9 mouse cellular contexts compared by ENCODE assay signal in the genomic region with DNA sequence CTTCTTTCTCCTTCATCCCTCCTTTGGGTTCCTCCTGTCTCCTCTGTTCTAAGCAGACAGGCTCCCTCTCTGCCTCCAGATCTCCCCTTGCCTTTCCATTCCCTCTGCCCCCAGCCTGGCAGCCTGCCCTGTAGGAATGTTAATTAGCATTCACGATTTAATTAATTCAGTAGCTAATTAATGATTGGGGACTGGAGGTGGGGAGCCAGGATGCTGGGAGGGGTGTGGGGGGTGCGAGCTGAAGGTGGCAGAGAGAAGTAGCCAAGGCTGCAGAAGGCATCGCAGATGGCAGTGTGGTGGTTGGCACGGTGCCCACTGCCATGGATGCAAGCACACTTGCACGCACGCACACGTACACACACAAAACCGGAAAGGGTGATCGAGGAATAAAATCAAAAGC. TPM values are rescaled to one million over a fixed set of nuclear protein-coding genes. Genes with fewer than 3 reads are reported as not detected.
DNase-seq lines count a peak whose midpoint lies in the region; ATAC-seq and TF ChIP-seq lines count a peak whose summit lies in the region.
"Had no signal": no experiment of that assay in that cellular context is flagged by ENCODE, and none has a peak within 500 bp of the region (broad histone marks: within the 10 kb centered on the region; RNA-seq: fewer than 3 reads in every experiment).

No protein-coding gene starts in this region.

- H3K4me1 ChIP-seq in hindbrain, embryonic 13.5 days (replicated peaks): peaks cover 50% of the 10 kb centered on the region
- no peaks in the 10 kb centered on the region for H3K4me1 ChIP-seq in hindbrain, embryonic 11.5 days (replicated peaks; ENCODE audit: control insufficient read depth, insufficient read depth, low read length)
- peaks cover 29% of the 10 kb centered on the region for H3K4me1 ChIP-seq in forebrain, postnatal 0 days (ENCODE audit: insufficient read depth)
- peaks cover 13% of the 10 kb centered on the region for H3K4me1 ChIP-seq in midbrain, embryonic 16.5 days (ENCODE audit: control insufficient read depth, insufficient read depth, low read length)
- H3K4me1 ChIP-seq in lung, postnatal 0 days (ENCODE audit: insufficient read depth, low read depth, low read length): no peaks in the 10 kb centered on the region
- H3K4me1 ChIP-seq: limb, embryonic 12.5 days had no signal

- H3K36me3 ChIP-seq in hindbrain, embryonic 13.5 days: no peaks in the 10 kb centered on the region
- no peaks in the 10 kb centered on the region for H3K36me3 ChIP-seq in hindbrain, embryonic 11.5 days (ENCODE audit: control insufficient read depth, insufficient read depth, low read length)
- no peaks in the 10 kb centered on the region for H3K36me3 ChIP-seq in forebrain, postnatal 0 days (ENCODE audit: insufficient read depth)
- no peaks in the 10 kb centered on the region for H3K36me3 ChIP-seq in midbrain, embryonic 16.5 days (ENCODE audit: control insufficient read depth, insufficient read depth, low read length)
- H3K36me3 ChIP-seq in lung, postnatal 0 days (ENCODE audit: insufficient read depth, low read length): no peaks in the 10 kb centered on the region
- H3K36me3 ChIP-seq: limb, embryonic 12.5 days had no signal

- peak overlapping the region; percentile 95 for H3K27ac ChIP-seq in hindbrain, embryonic 13.5 days
- H3K27ac ChIP-seq in hindbrain, embryonic 11.5 days (ENCODE audit: low read depth, low read length): no peak overlapping the region
- peak overlapping the region; percentile 98 for H3K27ac ChIP-seq in forebrain, postnatal 0 days (ENCODE audit: low read depth, low read length)
- H3K27ac ChIP-seq in midbrain, embryonic 16.5 days (ENCODE audit: low read length): peak overlapping the region; percentile 95
- H3K27ac ChIP-seq in lung, postnatal 0 days (ENCODE audit: low read length): no peak overlapping the region
- H3K27ac ChIP-seq: limb, embryonic 12.5 days had no signal

- peak; percentile 53 for ATAC-seq in hindbrain, embryonic 13.5 days (ENCODE audit: low FRiP score)
- no peak for ATAC-seq in hindbrain, embryonic 11.5 days (ENCODE audit: low FRiP score)
- ATAC-seq in forebrain, postnatal 0 days: peak; percentile 16
- peak; percentile 27 for ATAC-seq in midbrain, embryonic 16.5 days
- no peak for ATAC-seq in lung, postnatal 0 days

- peak overlapping the region; percentile 51 for H3K4me2 ChIP-seq in hindbrain, embryonic 13.5 days
- no peak overlapping the region for H3K4me2 ChIP-seq in hindbrain, embryonic 11.5 days (replicated peaks; ENCODE audit: low read depth, low read length)
- peak overlapping the region; percentile 60 for H3K4me2 ChIP-seq in forebrain, postnatal 0 days (ENCODE audit: low read depth)
- peak overlapping the region; percentile 39; the same call in 1 of the 2 replicates for H3K4me2 ChIP-seq in midbrain, embryonic 16.5 days (ENCODE audit: low read length)
- H3K4me2 ChIP-seq in lung, postnatal 0 days (replicated peaks; ENCODE audit: low read depth, low read length): no peak overlapping the region
- H3K4me2 ChIP-seq: limb, embryonic 12.5 days had no signal

- no peak for TF ChIP-seq POLR2A in brain, embryonic 14.5 days (IDR thresholded peaks at IDR 0.05; ENCODE audit: borderline replicate concordance, extremely low read depth, insufficient read depth, insufficient read length, poor library complexity, severe bottlenecking)

- no peak overlapping the region for H3K4me3 ChIP-seq in hindbrain, embryonic 13.5 days
- H3K4me3 ChIP-seq in hindbrain, embryonic 11.5 days (ENCODE audit: low read depth, low read length): no peak overlapping the region
- H3K4me3 ChIP-seq in forebrain, postnatal 0 days (ENCODE audit: low read depth, low read length): peak overlapping the region; percentile 37
- no peak overlapping the region for H3K4me3 ChIP-seq in midbrain, embryonic 16.5 days (ENCODE audit: low read depth, low read length)
- H3K4me3 ChIP-seq in lung, postnatal 0 days (ENCODE audit: low read depth, low read length): no peak overlapping the region
- H3K4me3 ChIP-seq: limb, embryonic 12.5 days had no signal

- WGBS in hindbrain, embryonic 13.5 days: 64% methylated on average over 9 of the region's 9 CpGs
- 84% methylated on average over 9 of the region's 9 CpGs for WGBS in hindbrain, embryonic 11.5 days
- WGBS in forebrain, postnatal 0 days: 18% methylated on average over 9 of the region's 9 CpGs
- 44% methylated on average over 9 of the region's 9 CpGs for WGBS in midbrain, embryonic 16.5 days
- WGBS in lung, postnatal 0 days: 56% methylated on average over 7 of the region's 9 CpGs

- no peak for TF ChIP-seq EP300 in lung, postnatal 0 days (IDR thresholded peaks at IDR 0.05)

- no peak for DNase-seq in hindbrain, embryonic 11.5 days (ENCODE audit: low spot score)
- peak; percentile 99 for DNase-seq in brain, embryonic 14.5 days (ENCODE audit: low read depth)
- peak; percentile 94 for DNase-seq in forebrain, postnatal 0 days
- DNase-seq in heart, adult 9 months (ENCODE audit: low spot score in 2 of 2): no peak
- no peak for DNase-seq in lung, postnatal 0 days (ENCODE audit: low spot score)
- no peak for DNase-seq in spleen, postnatal 4 days (ENCODE audit: low spot score in 2 of 2)

- H3K9me3 ChIP-seq in hindbrain, embryonic 13.5 days: no peaks in the 10 kb centered on the region
- no peaks in the 10 kb centered on the region for H3K9me3 ChIP-seq in hindbrain, embryonic 11.5 days (ENCODE audit: control insufficient read depth, low read length)
- H3K9me3 ChIP-seq in forebrain, postnatal 0 days (ENCODE audit: low read length): no peaks in the 10 kb centered on the region
- no peaks in the 10 kb centered on the region for H3K9me3 ChIP-seq in midbrain, embryonic 16.5 days (replicated peaks; ENCODE audit: control insufficient read depth, low read length, poor library complexity, severe bottlenecking)
- H3K9me3 ChIP-seq in lung, postnatal 0 days (ENCODE audit: low read length): no peaks in the 10 kb centered on the region
- H3K9me3 ChIP-seq: limb, embryonic 12.5 days had no signal

- no peak for TF ChIP-seq CTCF in brain, embryonic 14.5 days (IDR thresholded peaks at IDR 0.05; ENCODE audit: borderline replicate concordance, extremely low read depth, insufficient read depth, insufficient read length)
- TF ChIP-seq CTCF in forebrain, postnatal 0 days (IDR thresholded peaks at IDR 0.05; ENCODE audit: low read depth): no peak
- no peak for TF ChIP-seq CTCF in lung, postnatal 0 days (IDR thresholded peaks at IDR 0.05)

- H3K9ac ChIP-seq in hindbrain, embryonic 13.5 days: peak overlapping the region; percentile 5; the same call in 1 of the 2 replicates
- H3K9ac ChIP-seq in hindbrain, embryonic 11.5 days (ENCODE audit: low read depth, low read length): no peak overlapping the region
- peak overlapping the region; percentile 19; the same call in 1 of the 2 replicates for H3K9ac ChIP-seq in forebrain, postnatal 0 days
- no peak overlapping the region for H3K9ac ChIP-seq in midbrain, embryonic 16.5 days (ENCODE audit: low read depth, low read length)
- H3K9ac ChIP-seq in lung, postnatal 0 days (replicated peaks; ENCODE audit: low read depth): no peak overlapping the region
- H3K9ac ChIP-seq: limb, embryonic 12.5 days had no signal

- H3K27me3 ChIP-seq in hindbrain, embryonic 13.5 days: no peaks in the 10 kb centered on the region
- H3K27me3 ChIP-seq in hindbrain, embryonic 11.5 days (ENCODE audit: control insufficient read depth, insufficient read depth, low read length): no peaks in the 10 kb centered on the region
- H3K27me3 ChIP-seq in forebrain, postnatal 0 days (ENCODE audit: insufficient read depth, low read length): no peaks in the 10 kb centered on the region
- no peaks in the 10 kb centered on the region for H3K27me3 ChIP-seq in midbrain, embryonic 16.5 days (ENCODE audit: control insufficient read depth, insufficient read depth, low read depth, low read length)
- H3K27me3 ChIP-seq in lung, postnatal 0 days (replicated peaks; ENCODE audit: insufficient read depth, low read length): no peaks in the 10 kb centered on the region

RNA-seq across cellular contexts. Expression of gene Ngdn, which starts 37.2 kb away (rescaled TPM):
- 53.4 and 53.7 TPM in 2 replicates for polyA plus RNA-seq in hindbrain, embryonic 13.5 days (2015; fragmentation: Nextera tagmentation; extraction: Ambion mirVana)
- polyA plus RNA-seq in hindbrain, embryonic 11.5 days (2014; fragmentation: Nextera tagmentation; extraction: Ambion mirVana): 79.7 and 81.5 TPM in 2 replicates
- 44.4 and 44.8 TPM in 2 replicates for polyA plus RNA-seq in brain, embryonic 14.5 days (2012; rRNA removed)
- 24.2 and 36.8 TPM in 2 replicates for total RNA-seq in forebrain, postnatal 0 days (2014; rRNA removed)
- 47.9 and 51.3 TPM in 2 replicates for polyA plus RNA-seq in forebrain, postnatal 0 days (2015; fragmentation: Nextera tagmentation; extraction: Ambion mirVana)
- 44.8 and 48.7 TPM in 2 replicates for polyA plus RNA-seq in midbrain, embryonic 16.5 days (2015; fragmentation: Nextera tagmentation; extraction: Ambion mirVana)
- 59.1 and 62.8 TPM in 2 replicates for polyA plus RNA-seq in lung, postnatal 0 days (2015; fragmentation: Nextera tagmentation; extraction: Ambion mirVana)

RNA-seq across cellular contexts. Expression of gene Zfhx2, which starts 39.6 kb away (rescaled TPM):
- 29.4 and 31.9 TPM in 2 replicates for polyA plus RNA-seq in hindbrain, embryonic 13.5 days (2015; fragmentation: Nextera tagmentation; extraction: Ambion mirVana)
- 16.1 and 20.8 TPM in 2 replicates for polyA plus RNA-seq in hindbrain, embryonic 11.5 days (2014; fragmentation: Nextera tagmentation; extraction: Ambion mirVana)
- polyA plus RNA-seq in brain, embryonic 14.5 days (2012; rRNA removed): 10.4 and 34.9 TPM in 2 replicates
- 8.9 and 11.1 TPM in 2 replicates for total RNA-seq in forebrain, postnatal 0 days (2014; rRNA removed)
- 2.7 and 7.5 TPM in 2 replicates for polyA plus RNA-seq in forebrain, postnatal 0 days (2015; fragmentation: Nextera tagmentation; extraction: Ambion mirVana)
- polyA plus RNA-seq in midbrain, embryonic 16.5 days (2015; fragmentation: Nextera tagmentation; extraction: Ambion mirVana): 25.9 and 34.6 TPM in 2 replicates
- 1.0 and 1.7 TPM in 2 replicates for polyA plus RNA-seq in lung, postnatal 0 days (2015; fragmentation: Nextera tagmentation; extraction: Ambion mirVana)

RNA-seq across cellular contexts. Expression of gene Thtpa, which starts 42.1 kb away (rescaled TPM):
- polyA plus RNA-seq in hindbrain, embryonic 13.5 days (2015; fragmentation: Nextera tagmentation; extraction: Ambion mirVana): 29.8 and 30.7 TPM in 2 replicates
- polyA plus RNA-seq in hindbrain, embryonic 11.5 days (2014; fragmentation: Nextera tagmentation; extraction: Ambion mirVana): 18.2 and 20.9 TPM in 2 replicates
- 13.5 and 18.3 TPM in 2 replicates for polyA plus RNA-seq in brain, embryonic 14.5 days (2012; rRNA removed)
- 49.0 and 55.2 TPM in 2 replicates for total RNA-seq in forebrain, postnatal 0 days (2014; rRNA removed)
- polyA plus RNA-seq in forebrain, postnatal 0 days (2015; fragmentation: Nextera tagmentation; extraction: Ambion mirVana): 47.2 and 48.0 TPM in 2 replicates
- 37.0 and 38.6 TPM in 2 replicates for polyA plus RNA-seq in midbrain, embryonic 16.5 days (2015; fragmentation: Nextera tagmentation; extraction: Ambion mirVana)
- 13.6 and 14.1 TPM in 2 replicates for polyA plus RNA-seq in lung, postnatal 0 days (2015; fragmentation: Nextera tagmentation; extraction: Ambion mirVana)

RNA-seq across cellular contexts. Expression of gene Ap1g2, which starts 53.9 kb away (rescaled TPM):
- polyA plus RNA-seq in hindbrain, embryonic 13.5 days (2015; fragmentation: Nextera tagmentation; extraction: Ambion mirVana): 6.5 and 6.6 TPM in 2 replicates
- 9.0 and 9.4 TPM in 2 replicates for polyA plus RNA-seq in hindbrain, embryonic 11.5 days (2014; fragmentation: Nextera tagmentation; extraction: Ambion mirVana)
- polyA plus RNA-seq in brain, embryonic 14.5 days (2012; rRNA removed): 13.6 and 20.6 TPM in 2 replicates
- 11.3 and 12.8 TPM in 2 replicates for total RNA-seq in forebrain, postnatal 0 days (2014; rRNA removed)
- 4.2 and 5.5 TPM in 2 replicates for polyA plus RNA-seq in forebrain, postnatal 0 days (2015; fragmentation: Nextera tagmentation; extraction: Ambion mirVana)
- 9.0 and 9.2 TPM in 2 replicates for polyA plus RNA-seq in midbrain, embryonic 16.5 days (2015; fragmentation: Nextera tagmentation; extraction: Ambion mirVana)
- polyA plus RNA-seq in lung, postnatal 0 days (2015; fragmentation: Nextera tagmentation; extraction: Ambion mirVana): 11.5 and 13.3 TPM in 2 replicates

RNA-seq across cellular contexts. Expression of gene Myh7, which starts 58.1 kb away (rescaled TPM):
- polyA plus RNA-seq in hindbrain, embryonic 13.5 days (2015; fragmentation: Nextera tagmentation; extraction: Ambion mirVana): 8.2 and 9.2 TPM in 2 replicates
- polyA plus RNA-seq in hindbrain, embryonic 11.5 days (2014; fragmentation: Nextera tagmentation; extraction: Ambion mirVana): 1.8 and 3.3 TPM in 2 replicates
- 5.0 and 7.1 TPM in 2 replicates for polyA plus RNA-seq in brain, embryonic 14.5 days (2012; rRNA removed)
- 8.5 and 9.3 TPM in 2 replicates for total RNA-seq in forebrain, postnatal 0 days (2014; rRNA removed)
- 8.8 and 9.6 TPM in 2 replicates for polyA plus RNA-seq in forebrain, postnatal 0 days (2015; fragmentation: Nextera tagmentation; extraction: Ambion mirVana)
- 7.7 and 8.9 TPM in 2 replicates for polyA plus RNA-seq in midbrain, embryonic 16.5 days (2015; fragmentation: Nextera tagmentation; extraction: Ambion mirVana)
- 16.4 and 19.1 TPM in 2 replicates for polyA plus RNA-seq in lung, postnatal 0 days (2015; fragmentation: Nextera tagmentation; extraction: Ambion mirVana)

Comparison
In these comparisons a context has a peak if more than half of its experiments do, and no peak if none do; other contexts are left out.
1. ATAC-seq: peak in hindbrain, embryonic 13.5 days (single experiment), forebrain, postnatal 0 days (single experiment) and midbrain, embryonic 16.5 days (single experiment); none in hindbrain, embryonic 11.5 days (single experiment) and lung, postnatal 0 days (single experiment).
2. H3K27ac ChIP-seq: peak in hindbrain, embryonic 13.5 days (single experiment), forebrain, postnatal 0 days (single experiment) and midbrain, embryonic 16.5 days (single experiment); none in hindbrain, embryonic 11.5 days (single experiment) and lung, postnatal 0 days (single experiment).
3. H3K4me2 ChIP-seq: peak in hindbrain, embryonic 13.5 days (single experiment), forebrain, postnatal 0 days (single experiment) and midbrain, embryonic 16.5 days (single experiment); none in hindbrain, embryonic 11.5 days (single experiment) and lung, postnatal 0 days (single experiment).
4. H3K9ac ChIP-seq: peak in hindbrain, embryonic 13.5 days (single experiment) and forebrain, postnatal 0 days (single experiment); none in hindbrain, embryonic 11.5 days (single experiment), midbrain, embryonic 16.5 days (single experiment) and lung, postnatal 0 days (single experiment).
5. DNase-seq: peak in brain, embryonic 14.5 days (single experiment) and forebrain, postnatal 0 days (single experiment); none in hindbrain, embryonic 11.5 days (single experiment), heart, adult 9 months (0 of 2), lung, postnatal 0 days (single experiment) and spleen, postnatal 4 days (0 of 2).